Mouse (Mus musculus) heart, postnatal 25 days (tissue): ENCODE measurements around the gene Dnah5. TPM values are rescaled to one million over a fixed set of nuclear protein-coding genes. Genes with fewer than 3 reads are reported as not detected.
"Not testable (repeated sequence)": the region's sequence is repeated elsewhere in the genome, so short reads cannot be mapped to it uniquely, and the experiment has no call there.

Source experiments
- DNase-seq: peaks from one replicate; pipeline ENCODE4 v3.0.0; 2022; ENCODE audit warnings: low spot score
- intact Hi-C: fragments of 180-260 bp; cut with DNase I; formaldehyde crosslinking; loops from one replicate; pipeline ENCODE4 v1.15.1; 2025
- total RNA-seq, 2 experiments: library from RNA; stranded (reverse); gene quantifications; 2 replicates each; pipeline ENCODE4 v1.2.3; 2021

Dnah5 gene
- total RNA-seq, 2 experiments from 2014 or later, result 0.03 TPM; not detected in 1

GRCm38 (mm10) chr15:28405136-28405535, 201.6 kb downstream of the Dnah5 start:
- intact Hi-C loops, result no loop called here
- DNase-seq, result no peak

DNA sequence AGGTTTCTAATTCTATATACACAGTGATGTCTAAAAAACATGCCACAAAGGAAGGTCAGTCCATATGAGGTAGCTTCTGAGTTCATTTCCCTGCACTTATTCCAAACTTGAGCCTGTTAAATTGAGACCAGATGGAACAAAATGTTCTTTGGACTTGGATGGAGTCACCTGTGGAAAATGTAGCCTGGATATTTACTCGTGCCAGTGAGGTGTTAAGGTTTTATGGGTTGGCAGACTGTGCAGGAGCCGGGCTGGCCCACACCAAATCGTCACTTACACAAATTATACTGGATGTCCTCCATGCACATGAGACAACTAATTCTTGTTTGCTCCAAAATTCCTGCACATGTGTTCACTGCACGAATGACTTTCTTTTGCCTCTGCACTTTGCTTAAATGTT, 236.2 kb downstream of the Dnah5 start:
- intact Hi-C loops, result no loop called here
- no peak for DNase-seq

DNA sequence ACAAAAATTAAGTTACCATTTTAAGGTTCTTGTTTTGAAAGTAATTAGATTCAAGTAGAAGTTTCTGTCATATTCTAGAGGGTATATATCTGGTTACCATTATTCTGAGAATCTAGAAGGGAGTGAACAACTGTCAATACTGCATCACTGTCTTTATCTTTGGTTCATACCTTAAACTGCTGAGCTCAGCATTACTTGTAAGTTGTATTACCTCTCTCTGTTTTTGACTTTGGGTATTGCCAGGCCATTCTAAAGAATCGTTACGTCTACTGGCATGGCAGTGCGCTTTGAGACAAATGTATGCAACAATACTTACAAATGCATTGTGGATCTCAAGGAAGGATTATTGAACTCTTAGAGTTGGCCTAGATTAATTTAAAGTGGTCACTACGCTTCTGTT, 240.9 kb downstream of the Dnah5 start:
- no peak for DNase-seq
- intact Hi-C loops, result no loop called here

DNA sequence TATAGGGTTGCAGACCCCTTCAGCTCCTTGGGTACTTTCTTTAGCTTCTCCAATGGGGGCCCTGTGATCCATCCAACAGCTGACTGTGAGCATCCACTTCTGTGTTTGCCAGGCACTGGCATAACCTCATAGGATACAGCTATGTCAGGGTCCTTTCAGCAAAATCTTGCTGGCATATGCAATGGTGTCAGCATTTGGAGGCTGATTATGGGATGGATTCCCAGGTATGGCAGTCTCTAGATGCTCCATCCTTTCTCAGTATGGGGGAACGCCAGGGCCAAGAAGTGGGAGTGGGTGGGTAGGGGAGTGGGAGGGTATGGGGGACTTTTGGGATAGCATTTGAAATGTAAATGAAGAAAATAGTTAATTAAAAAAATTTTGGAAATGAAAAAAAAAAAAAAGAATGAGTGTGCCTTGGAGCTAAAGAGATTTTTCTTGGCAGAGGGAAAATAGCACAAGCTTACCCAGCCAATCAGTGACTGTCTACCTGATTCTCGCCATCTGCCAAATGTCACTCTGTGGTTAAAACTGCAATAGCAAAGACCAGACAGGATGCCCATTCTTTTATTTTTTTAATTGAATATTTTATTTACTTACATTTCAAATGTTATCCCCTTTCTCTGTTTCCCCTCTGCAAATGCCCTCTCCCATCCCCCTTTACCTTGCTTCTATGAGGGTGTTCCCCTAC, 257.7 kb downstream of the Dnah5 start:
- intact Hi-C loops, DNase-seq: not testable (repeated sequence)

DNA sequence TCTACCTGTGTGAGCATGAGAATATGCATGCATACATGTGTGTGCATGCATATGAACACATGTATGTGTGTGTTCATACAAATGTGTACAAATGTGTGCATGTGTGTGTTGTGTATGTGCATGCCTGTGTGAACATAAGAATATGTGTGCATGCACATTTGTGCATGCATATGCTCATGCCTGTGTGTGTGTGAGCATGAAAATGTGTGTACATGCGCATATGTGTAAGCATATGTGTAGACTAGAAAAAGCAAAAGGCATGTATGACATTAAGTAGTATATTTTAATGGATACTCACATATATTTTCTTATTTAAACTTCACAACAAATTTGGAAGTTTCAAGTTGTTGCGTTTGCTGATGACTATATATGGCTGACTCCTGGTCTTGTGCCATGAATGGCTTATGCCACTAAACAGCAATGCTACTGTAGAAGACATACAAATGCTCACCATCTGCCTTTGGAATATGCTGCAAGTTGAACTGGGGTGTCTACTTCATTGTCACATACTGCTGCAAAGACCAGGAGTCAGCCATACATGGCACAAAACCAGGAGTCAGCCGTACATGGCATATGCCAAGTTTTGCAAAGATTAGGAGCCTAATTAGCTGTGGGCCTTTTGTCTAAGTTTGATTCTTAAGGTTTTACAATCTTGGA, 263.2 kb downstream of the Dnah5 start:
- intact Hi-C loops, result no loop called here
- no peak for DNase-seq

- no peak for DNase-seq
- intact Hi-C loops, result no loop called here
Measured at GRCm38 (mm10) chr15:28473749-28474390, 270.3 kb downstream of the Dnah5 start.

DNA sequence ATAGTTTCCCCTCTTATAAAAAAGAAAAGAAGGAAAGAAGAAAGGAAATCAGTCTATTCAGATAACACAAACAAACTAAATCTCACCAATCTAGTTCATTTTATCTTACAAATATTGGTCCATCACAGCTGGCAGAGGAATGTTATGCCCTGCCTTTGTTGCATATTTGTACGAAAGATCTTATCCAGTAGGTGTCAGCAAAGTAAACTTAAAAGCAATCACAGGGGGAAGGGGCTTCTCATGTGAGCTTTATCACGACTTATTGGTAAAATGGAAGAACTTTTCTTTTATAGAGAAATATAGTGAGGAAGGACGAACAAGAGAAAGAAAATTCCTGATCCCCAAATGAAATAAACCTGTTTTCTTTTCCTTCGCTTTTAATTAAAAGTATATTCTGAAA, 299.3 kb downstream of the Dnah5 start:
- intact Hi-C loops, result no loop called here
- no peak for DNase-seq

- intact Hi-C loops, result no loop called here
- DNase-seq, result no peak
Measured at GRCm38 (mm10) chr15:28515176-28515575, 311.6 kb downstream of the Dnah5 start.

Other genes starting within 250 kb of the Dnah5 start
- 10 to 100 TPM; 42.9 to 43.7 TPM for gene Trio, start 177.9 kb upstream of the Dnah5 start, total RNA-seq